Mouse (Mus musculus) spleen, postnatal 14 days (tissue): ENCODE results near the gene Rft1.

ENCODE experiments used
- DNase-seq, 2 experiments: peaks; one replicate each; pipeline ENCODE4 v3.0.0; 2021 to 2022; ENCODE audit warnings: low spot score in 2 of 2

Gene Rft1

GRCm38 (mm10) chr14:30731896-30732295 lies 77.7 kb downstream of the Rft1 start:
- no peak for DNase-seq

GRCm38 (mm10) chr14:30734665-30735064 lies 80.5 kb downstream of the Rft1 start:
- no peak for DNase-seq

GRCm38 (mm10) chr14:30735810-30736209 lies 81.7 kb downstream of the Rft1 start:
- DNase-seq: no peak

- no peak for DNase-seq
Observed at GRCm38 (mm10) chr14:30736413-30736812, 82.3 kb downstream of the Rft1 start.
